Mouse (Mus musculus): ENCODE data around the gene Prr36.

DNA sequence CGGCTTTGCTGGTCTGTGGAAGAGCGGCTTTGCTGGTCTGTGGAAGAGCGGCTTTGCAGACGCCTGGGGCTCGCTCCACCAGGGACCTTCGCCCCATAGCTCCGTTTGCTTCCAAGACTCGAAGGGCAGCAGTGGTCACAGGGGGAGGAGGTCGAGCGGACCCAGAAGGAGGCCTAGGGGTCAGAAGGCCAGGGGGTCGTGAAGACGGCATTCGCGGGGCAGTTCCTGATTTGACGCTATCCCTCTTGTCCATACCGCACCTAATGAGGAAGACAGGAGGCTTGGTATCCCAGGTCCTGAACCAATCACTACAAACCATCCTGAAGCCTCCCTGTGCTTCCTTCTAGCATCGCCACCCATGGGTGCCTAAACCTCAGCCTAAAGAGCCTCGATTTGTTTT is 963 bp downstream of the Prr36 start:
- TF ChIP-seq CTCF (IDR thresholded peaks at IDR 0.05; ENCODE audit: low read depth) (no peak), EP300 (IDR thresholded peaks at IDR 0.05; ENCODE audit: low read depth) (no peak)
